Mouse (Mus musculus) Muller cell, postnatal 12 days (primary cell): Measurements from ENCODE around the gene Cbx7.

Experiments
- DNase-seq: peaks from one replicate; pipeline ENCODE4 v3.0.0-alpha.2; 2015; ENCODE audit errors: inconsistent ontology term

Gene Cbx7

DNA sequence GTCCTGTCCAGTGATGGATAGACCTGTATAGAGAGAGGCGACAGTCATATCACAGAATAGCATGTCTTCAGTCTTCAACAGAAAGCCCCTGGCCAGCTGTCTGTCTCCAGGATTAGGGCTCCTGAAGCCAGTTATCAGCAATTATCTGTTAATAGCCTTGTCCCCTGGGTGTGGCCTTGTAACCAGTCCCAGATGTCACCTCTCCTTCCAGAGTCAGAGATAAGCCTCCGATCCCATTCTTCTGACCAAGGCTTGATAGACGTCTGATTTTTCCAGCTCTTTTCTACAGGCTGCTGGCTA lies 77.1 kb downstream of the Cbx7 start:
- no peak for DNase-seq

DNA sequence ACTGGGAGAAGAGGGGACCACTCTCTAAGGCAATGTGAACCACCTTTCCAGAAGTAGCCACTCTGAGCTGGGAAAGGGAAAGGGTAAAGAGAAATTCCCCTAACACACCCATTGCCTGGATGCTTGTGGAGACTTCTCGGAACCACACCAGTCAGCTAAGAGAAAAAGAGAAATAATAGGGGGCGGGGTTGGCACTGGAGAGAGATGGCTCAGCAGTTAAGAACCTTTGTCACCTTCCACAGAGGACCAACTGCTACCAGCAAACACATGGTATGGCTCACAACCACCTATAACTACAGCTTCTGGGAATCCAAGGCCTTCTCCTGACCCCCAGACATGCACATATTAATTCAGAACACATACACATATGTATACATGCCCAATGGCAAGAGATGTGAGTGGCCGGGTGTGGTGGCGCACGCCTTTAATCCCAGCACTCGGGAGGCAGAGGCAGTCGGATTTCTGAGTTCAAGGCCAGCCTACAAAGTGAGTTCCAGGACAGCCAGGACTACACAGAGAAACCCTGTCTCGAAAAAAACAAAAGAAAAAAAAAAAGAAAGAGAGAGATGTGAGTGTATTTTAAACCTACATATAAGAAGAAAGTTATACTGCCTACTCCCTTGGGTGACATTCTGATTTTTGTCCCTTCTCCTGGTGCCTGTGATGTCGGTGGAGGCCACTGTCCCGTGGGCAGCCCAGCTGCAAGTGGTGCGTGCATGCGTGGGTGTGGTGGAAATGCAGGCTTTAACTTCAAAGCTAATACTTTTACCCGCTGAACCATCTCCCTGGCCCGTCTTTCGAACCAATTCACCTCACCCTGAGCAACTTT lies 77.7 kb downstream of the Cbx7 start:
- DNase-seq = peak; percentile 16

DNA sequence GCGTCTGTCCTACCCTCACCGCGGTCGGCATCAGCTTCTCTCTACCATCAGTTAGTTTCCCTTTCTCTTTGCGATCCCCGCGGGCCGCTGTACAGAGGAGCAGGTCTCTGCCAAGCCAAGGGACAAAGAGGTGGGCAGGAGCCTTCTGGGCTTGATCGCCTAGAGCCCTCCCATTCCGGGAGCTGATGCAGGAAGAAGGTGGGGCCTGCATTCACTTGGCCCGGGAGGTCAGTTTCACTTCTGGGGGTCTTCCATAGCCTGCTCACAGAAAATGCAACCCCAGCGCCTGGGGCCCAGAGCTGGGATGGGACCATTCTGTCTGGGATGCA lies 78.7 kb downstream of the Cbx7 start:
- DNase-seq = peak; percentile 91

DNA sequence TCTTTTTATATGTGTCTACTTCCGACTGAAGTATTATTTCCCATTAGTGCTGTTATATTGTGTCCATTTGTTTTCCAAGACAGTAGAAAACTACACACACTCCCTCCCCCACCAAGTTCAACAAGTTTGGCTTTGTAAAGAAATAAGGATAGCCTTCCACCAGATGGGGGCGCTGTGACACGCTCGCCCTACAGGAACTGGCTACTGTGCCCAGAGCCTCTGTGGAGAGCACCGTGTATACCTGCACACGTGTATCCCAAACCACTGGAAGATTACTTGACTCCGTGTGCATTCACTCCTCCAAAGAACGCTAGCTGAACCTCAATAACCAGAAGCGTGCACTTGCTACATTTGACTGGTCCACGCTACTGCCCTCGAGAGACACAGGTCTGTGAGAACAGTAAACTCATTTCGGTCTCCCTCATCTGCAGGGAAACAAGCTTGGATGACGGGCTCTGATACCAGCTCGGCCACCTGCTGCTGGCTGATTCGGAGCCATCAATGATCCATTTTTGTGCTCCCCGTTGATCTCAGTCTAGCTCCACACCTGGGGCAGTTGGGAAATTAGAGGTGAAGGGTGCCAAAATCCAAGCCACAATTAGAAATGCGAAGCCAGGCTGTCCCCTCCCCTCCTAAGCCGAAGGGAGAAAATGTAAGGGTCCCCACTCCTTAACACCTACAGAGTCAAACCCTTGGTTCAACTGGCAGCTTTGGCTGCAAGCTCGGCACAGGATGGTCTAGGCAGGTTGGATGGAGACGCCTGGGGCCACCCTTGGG lies 79.3 kb downstream of the Cbx7 start, which contains the start of gene Apobec3:
Apobec3 (plus strand) TSS at position 224 of the 777 bp plus-strand sequence.
- peak; percentile 76 for DNase-seq

DNA sequence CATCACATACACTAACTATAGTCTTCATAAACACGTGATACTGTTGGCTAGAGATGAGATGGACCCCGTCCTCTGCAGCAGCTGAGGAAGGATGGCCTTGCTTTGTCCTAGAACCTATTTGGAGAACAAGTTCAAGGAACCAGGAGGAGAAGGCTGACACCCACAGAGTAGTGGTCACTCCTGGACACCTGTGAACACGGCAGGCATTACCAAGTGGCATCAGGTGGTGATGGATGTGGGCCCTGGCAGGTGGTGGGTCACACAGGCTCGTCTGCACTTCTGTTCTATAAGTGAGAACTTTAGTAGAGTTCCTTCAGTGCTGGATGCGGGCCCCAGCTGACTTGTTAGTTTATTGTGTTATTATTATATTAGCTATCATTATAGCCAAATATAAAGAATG lies 86.1 kb downstream of the Cbx7 start:
- no peak for DNase-seq

DNA sequence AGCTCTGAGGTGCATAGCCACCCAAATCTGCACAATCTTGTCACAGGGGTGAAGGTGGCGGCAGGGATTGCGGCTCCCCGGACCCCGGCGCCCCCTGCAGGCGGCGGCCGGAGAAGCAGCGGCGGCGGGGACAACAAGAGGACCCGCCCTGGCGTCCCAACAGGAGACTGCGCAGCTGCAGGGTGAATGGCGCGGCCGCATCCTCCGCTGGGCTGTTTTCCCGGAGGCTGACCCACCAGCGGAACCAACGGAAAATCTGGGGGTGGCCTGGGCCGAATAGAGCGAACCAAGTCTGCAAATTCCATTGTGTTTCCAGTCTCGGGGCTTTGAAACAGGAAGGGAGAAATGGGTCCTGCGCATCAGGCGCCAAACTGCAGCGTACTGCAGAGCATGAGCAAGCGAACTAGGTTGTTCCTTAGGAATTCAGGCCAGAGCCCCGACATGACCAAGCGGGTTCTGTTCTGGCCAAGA lies 87.5 kb downstream of the Cbx7 start:
- DNase-seq = peak; percentile 98

DNA sequence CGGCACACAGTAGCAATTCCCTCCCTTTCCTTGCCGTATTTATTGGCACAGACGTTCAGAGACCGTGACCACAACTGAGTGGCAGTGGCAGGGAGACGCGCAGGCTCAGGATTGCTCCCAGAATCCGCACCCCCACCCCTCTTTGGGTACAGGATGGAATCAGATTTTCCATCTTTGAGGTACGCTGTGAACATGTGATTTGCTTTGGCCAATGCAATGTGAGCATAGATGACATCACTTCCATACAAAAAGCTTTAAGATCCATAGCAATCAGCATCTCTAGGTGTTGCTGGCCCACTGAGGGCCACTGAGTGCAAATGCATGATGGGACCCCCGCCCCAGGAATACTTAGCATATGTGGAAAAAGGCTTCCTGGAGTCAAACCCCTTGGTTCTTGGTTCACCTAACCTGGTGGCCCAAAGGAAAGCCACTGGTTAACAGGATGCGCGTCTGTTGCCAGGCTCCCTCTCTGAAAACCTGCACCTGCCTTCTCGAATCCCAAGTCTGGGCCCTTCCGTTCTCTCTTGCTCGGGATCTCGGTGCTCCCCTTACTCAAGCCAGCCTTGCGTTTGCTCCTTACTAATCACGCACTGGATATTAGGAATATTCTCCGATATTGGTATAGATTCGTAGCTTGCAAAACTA lies 88.2 kb downstream of the Cbx7 start:
- peak; percentile 57 for DNase-seq

DNA sequence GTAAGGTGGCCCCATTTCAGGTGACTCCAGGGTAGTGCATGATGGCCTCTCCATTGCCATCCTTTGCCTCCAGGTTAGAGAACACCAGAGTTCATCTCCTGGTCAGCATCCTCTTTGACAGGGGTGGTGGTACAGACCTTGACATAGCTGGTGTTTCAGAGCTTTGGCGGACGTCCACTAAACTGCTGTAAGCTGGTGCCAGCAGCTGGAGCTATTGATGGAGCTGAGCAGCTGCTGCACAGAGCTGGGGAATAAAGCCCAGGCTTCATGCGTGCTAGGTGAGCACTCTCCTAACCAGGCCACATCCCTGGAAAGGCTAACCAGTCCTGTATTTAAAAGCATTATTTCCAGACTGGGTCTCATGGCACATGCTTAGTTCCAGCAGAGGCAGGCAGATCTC lies 90.4 kb downstream of the Cbx7 start:
- no peak for DNase-seq

DNA sequence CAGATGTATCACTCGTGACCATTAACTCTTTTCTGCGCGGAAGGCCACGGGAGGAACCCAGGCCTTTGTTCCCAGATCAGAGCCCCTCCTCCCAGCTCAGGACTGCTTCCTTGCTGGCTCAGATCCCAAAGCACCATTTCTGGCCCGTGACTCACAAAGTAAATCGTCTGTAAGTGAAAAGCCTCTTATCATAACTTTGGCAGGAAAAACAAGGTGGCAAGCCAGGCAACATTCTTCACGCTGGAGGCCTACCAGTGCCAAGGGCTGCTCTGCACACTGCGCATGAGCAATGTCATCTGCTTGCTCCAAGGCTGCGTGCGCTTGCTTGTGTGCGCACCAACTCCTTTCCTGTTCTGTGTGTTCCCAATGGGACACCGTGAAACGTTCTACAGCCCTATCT lies 91.6 kb downstream of the Cbx7 start:
- peak; percentile 96 for DNase-seq

DNA sequence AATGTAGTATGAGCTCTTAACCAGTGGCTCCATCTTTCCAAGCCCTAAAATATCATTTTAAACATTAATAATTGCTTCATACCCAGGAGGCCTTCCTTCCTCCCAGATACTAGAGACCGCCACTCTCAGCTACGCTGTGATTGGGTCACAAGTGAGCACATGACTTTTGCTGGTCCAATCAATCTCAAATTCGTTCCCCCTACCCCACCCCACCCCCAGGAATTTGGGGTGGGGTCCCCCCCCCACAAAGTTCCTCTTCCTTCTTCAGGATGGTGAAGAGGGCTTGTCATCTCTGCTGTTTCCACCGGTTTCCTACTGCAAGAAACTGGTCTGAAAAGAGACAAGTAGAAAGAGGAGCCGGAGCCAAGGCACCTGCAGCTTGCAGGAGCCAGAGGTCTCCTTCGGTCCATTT lies 92.2 kb downstream of the Cbx7 start:
- peak; percentile 38 for DNase-seq

DNA sequence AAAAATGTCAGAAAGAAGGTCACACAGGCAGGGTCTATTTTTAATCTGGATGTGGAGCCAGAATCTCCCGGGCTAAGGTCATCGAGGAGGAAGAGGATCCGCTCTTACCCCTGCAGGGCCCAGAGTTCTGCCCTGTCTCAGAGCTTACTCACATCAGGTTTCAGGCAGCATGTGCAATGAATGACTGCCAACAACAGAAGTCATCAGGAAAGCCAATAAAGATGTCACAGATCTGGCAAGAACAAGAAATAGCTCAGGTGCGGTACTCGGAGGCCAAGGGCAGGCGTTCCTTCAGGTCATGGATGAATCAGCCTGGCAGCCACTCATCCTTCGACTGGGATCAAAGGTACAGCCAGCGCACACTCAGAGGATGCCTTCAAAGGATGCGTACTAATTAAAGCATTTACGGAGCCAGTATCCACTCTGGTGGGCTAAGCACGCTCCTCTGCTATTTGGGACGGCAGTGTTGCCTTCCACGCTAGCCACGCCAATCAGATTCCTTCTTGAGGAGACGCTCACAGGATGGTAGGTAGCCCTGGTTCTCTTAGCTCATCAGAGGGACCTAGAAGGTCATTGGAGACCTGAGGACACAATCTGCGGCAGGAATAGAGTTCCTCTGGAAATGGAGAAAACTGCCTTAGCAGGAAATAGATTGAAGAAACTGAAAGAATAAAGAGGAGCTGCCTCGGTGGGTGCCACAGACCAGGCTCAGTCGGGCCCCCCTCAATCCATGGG lies 95.5 kb downstream of the Cbx7 start:
- DNase-seq = no peak

DNA sequence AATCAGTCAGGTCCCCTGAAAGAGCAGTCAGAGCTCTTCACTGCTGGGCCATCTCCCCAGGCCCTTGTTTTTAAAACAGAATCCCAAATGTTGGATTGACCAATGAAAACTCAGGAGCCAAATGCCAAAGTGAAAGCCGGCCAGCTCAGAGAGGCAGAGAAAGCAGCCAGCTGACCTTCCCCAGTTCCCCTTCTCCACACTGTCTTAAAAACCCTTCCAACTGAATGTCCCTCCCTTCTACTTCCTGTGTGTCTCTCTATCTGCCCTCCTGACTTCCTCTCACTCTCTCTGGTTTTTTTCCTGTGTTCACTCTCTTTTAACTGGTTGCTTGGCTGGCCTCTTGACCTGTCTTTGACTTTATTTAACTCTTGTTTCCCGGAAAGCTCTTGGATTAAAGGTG lies 96.9 kb downstream of the Cbx7 start:
- no peak for DNase-seq

DNA sequence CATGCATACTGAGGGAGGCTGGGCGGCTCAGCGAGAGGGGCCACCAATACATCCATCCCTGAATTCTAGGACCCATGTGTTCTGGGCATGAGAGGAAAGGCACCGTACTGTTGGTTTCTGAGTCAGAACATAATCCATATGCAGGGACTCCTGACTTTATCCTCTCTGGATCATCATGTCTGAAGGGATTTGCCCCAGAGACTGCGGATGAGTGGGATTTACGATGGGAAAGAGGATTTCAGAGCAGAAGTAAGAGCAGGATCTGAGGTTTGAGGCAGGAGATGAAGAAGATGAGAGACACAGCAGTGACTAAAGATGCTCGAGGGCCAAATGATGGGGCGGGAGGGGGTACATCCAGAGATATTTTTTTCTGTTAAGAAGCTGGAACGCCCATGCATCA lies 97.4 kb downstream of the Cbx7 start:
- DNase-seq = no peak

DNA sequence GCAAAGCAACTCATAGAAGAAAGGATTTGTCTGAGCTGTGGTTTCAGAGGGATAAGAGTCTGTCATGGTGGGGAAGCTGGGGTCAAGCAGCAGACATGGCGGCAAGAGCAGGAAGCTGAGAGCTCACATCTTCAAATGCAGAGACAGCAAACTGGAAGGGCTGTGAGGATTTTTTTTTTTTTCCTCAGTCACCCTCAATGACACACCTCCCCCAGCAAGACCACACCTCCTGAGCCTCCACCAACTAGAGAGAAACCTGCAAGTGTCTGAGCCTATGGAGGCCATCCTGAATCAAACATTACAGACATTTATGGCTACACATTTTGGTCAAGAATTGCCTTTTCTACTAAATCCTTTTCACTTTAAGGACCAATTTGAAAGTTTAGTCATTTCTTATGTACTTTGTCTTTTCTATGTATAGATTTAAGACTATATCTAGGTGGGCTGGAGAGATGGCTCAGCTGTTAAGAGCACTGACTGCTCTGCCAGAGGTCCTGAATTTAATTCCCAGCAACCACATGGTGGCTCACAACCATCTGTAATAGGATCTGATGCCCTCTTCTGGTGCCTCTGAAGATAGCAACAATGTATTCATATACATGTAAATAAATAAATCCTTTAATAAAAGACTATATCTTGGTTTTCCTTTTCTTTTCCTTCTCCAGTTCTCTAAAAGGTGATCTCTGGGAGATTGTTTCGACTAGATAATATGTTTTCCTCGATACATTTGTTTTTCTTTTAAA lies 103.5 kb downstream of the Cbx7 start:
- DNase-seq = no peak
